Mouse (Mus musculus): ENCODE data around the gene Pik3cb. TPM values are rescaled to one million over a fixed set of nuclear protein-coding genes. Genes with fewer than 3 reads are reported as not detected.
A peak's percentile ranks its signal among the peaks of the same experiment; 100 is the strongest.

The Pik3cb gene
- total RNA-seq, 1 experiment, result 10.2 TPM

- H3K27ac ChIP-seq (ENCODE audit: insufficient read depth, low read depth, low read length, poor library complexity, severe bottlenecking), result peak overlapping the region; percentile 0; the same call in 1 of the 2 replicates
- no peak overlapping the region for H3K4me3 ChIP-seq (ENCODE audit: insufficient read depth in 1 of 2, low read depth in 1 of 2, low read length in 2 of 2, poor library complexity in 1 of 2, severe bottlenecking in 1 of 2)
- H3K9me3 ChIP-seq (ENCODE audit: control insufficient read depth, insufficient read depth, low read depth, low read length), result no peaks in the 10 kb centered on the region
- H3K9ac ChIP-seq (ENCODE audit: insufficient read depth, low read depth, low read length, poor library complexity, severe bottlenecking), result no peak overlapping the region
- no peak for DNase-seq (ENCODE audit: low read depth, low spot score)
- in situ Hi-C loops (cut with MboI; ENCODE audit: low sequenced_read_pairs in 2 of 2, unreplicated experiment in 2 of 2), result no loop called here
- peaks cover 11 to 17% of the 10 kb centered on the region in 2 experiments; a peak in 3 of 4 replicates for H3K4me1 ChIP-seq (ENCODE audit: control insufficient read depth in 2 of 2, insufficient read depth in 2 of 2, low read length in 2 of 2, poor library complexity in 1 of 2)
- H3K36me3 ChIP-seq (ENCODE audit: control insufficient read depth, insufficient read depth, low read length, poor library complexity, severe bottlenecking), result no peaks in the 10 kb centered on the region
- TF ChIP-seq ZC3H11A (IDR thresholded peaks at IDR 0.05; ENCODE audit: borderline replicate concordance, low read depth, low read length) (no peak), ZNF384 (IDR thresholded peaks at IDR 0.05; ENCODE audit: low read depth, low read length) (no peak), CHD2 (IDR thresholded peaks at IDR 0.05; ENCODE audit: low read depth, low read length) (no peak)
These were observed 9.3 kb downstream of the Pik3cb start for GRCm38 (mm10) chr9:99131119-99131518.

- TF ChIP-seq MAFK (IDR thresholded peaks at IDR 0.05; ENCODE audit: insufficient read depth, low read depth, low read length), result no peak
- TF ChIP-seq CHD2 (IDR thresholded peaks at IDR 0.05; ENCODE audit: low read depth, low read length), result no peak
- TF ChIP-seq ZC3H11A (IDR thresholded peaks at IDR 0.05; ENCODE audit: borderline replicate concordance, low read depth, low read length), result no peak
- in situ Hi-C loops (cut with MboI; ENCODE audit: low sequenced_read_pairs in 2 of 2, unreplicated experiment in 2 of 2), result no loop called here
- no peak overlapping the region for H3K9ac ChIP-seq (ENCODE audit: insufficient read depth, low read depth, low read length, poor library complexity, severe bottlenecking)
- no peak overlapping the region for H3K27ac ChIP-seq (ENCODE audit: insufficient read depth, low read depth, low read length, poor library complexity, severe bottlenecking)
- H3K9me3 ChIP-seq (ENCODE audit: control insufficient read depth, insufficient read depth, low read depth, low read length), result no peaks in the 10 kb centered on the region
- DNase-seq (ENCODE audit: low read depth, low spot score), result no peak
- no peak overlapping the region for H3K4me3 ChIP-seq (ENCODE audit: insufficient read depth in 1 of 2, low read depth in 1 of 2, low read length in 2 of 2, poor library complexity in 1 of 2, severe bottlenecking in 1 of 2)
- peaks cover 11 to 13% of the 10 kb centered on the region in 2 experiments; a peak in 3 of 4 replicates for H3K4me1 ChIP-seq (ENCODE audit: control insufficient read depth in 2 of 2, insufficient read depth in 2 of 2, low read length in 2 of 2, poor library complexity in 1 of 2)
- H3K36me3 ChIP-seq (ENCODE audit: control insufficient read depth, insufficient read depth, low read length, poor library complexity, severe bottlenecking), result no peaks in the 10 kb centered on the region
These were observed 12.8 kb downstream of the Pik3cb start for GRCm38 (mm10) chr9:99127578-99127977.

- TF ChIP-seq ZC3H11A (IDR thresholded peaks at IDR 0.05; ENCODE audit: borderline replicate concordance, low read depth, low read length) (no peak), ZNF384 (IDR thresholded peaks at IDR 0.05; ENCODE audit: low read depth, low read length) (no peak), CHD2 (IDR thresholded peaks at IDR 0.05; ENCODE audit: low read depth, low read length) (no peak), HCFC1 (IDR thresholded peaks at IDR 0.05; ENCODE audit: borderline replicate concordance, insufficient read depth, low read length) (no peak), MAFK (IDR thresholded peaks at IDR 0.05; ENCODE audit: insufficient read depth, low read depth, low read length) (no peak)
- in situ Hi-C loops (cut with MboI; ENCODE audit: low sequenced_read_pairs in 2 of 2, unreplicated experiment in 2 of 2), result no loop called here
- no peak for DNase-seq (ENCODE audit: low read depth, low spot score)
- no peaks in the 10 kb centered on the region for H3K36me3 ChIP-seq (ENCODE audit: control insufficient read depth, insufficient read depth, low read length, poor library complexity, severe bottlenecking)
- no peaks in the 10 kb centered on the region for H3K9me3 ChIP-seq (ENCODE audit: control insufficient read depth, insufficient read depth, low read depth, low read length)
- no peak overlapping the region for H3K27ac ChIP-seq (ENCODE audit: insufficient read depth, low read depth, low read length, poor library complexity, severe bottlenecking)
- H3K4me1 ChIP-seq (ENCODE audit: control insufficient read depth in 2 of 2, insufficient read depth in 2 of 2, low read length in 2 of 2, poor library complexity in 1 of 2), result no peaks in the 10 kb centered on the region
- H3K9ac ChIP-seq (ENCODE audit: insufficient read depth, low read depth, low read length, poor library complexity, severe bottlenecking), result no peak overlapping the region
- H3K4me3 ChIP-seq (ENCODE audit: insufficient read depth in 1 of 2, low read depth in 1 of 2, low read length in 2 of 2, poor library complexity in 1 of 2, severe bottlenecking in 1 of 2), result no peak overlapping the region
These were observed 17.7 kb downstream of the Pik3cb start for GRCm38 (mm10) chr9:99122749-99123148.

GRCm38 (mm10) chr9:99112409-99112808 is 28.0 kb downstream of the Pik3cb start:
- Histone ChIP-seq H3K36me3 (ENCODE audit: control insufficient read depth, insufficient read depth, low read length, poor library complexity, severe bottlenecking) (no peaks in the 10 kb centered on the region), H3K27ac (ENCODE audit: insufficient read depth, low read depth, low read length, poor library complexity, severe bottlenecking) (no peak overlapping the region), H3K4me3 (ENCODE audit: insufficient read depth in 1 of 2, low read depth in 1 of 2, low read length in 2 of 2, poor library complexity in 1 of 2, severe bottlenecking in 1 of 2) (no peak overlapping the region), H3K4me1 (ENCODE audit: control insufficient read depth in 2 of 2, insufficient read depth in 2 of 2, low read length in 2 of 2, poor library complexity in 1 of 2) (peaks cover 0 to 11% of the 10 kb centered on the region in 2 experiments; a peak in 1 of 4 replicates), H3K9me3 (ENCODE audit: control insufficient read depth, insufficient read depth, low read depth, low read length) (no peaks in the 10 kb centered on the region), H3K9ac (ENCODE audit: insufficient read depth, low read depth, low read length, poor library complexity, severe bottlenecking) (no peak overlapping the region)
- in situ Hi-C loops (cut with MboI; ENCODE audit: low sequenced_read_pairs in 2 of 2, unreplicated experiment in 2 of 2), result no loop called here
- TF ChIP-seq HCFC1 (IDR thresholded peaks at IDR 0.05; ENCODE audit: borderline replicate concordance, insufficient read depth, low read length) (no peak), MAFK (IDR thresholded peaks at IDR 0.05; ENCODE audit: insufficient read depth, low read depth, low read length) (no peak), ZNF384 (IDR thresholded peaks at IDR 0.05; ENCODE audit: low read depth, low read length) (no peak), CHD2 (IDR thresholded peaks at IDR 0.05; ENCODE audit: low read depth, low read length) (no peak), ZC3H11A (IDR thresholded peaks at IDR 0.05; ENCODE audit: borderline replicate concordance, low read depth, low read length) (no peak)
- no peak for DNase-seq (ENCODE audit: low read depth, low spot score)

GRCm38 (mm10) chr9:99111085-99111484 is 29.3 kb downstream of the Pik3cb start:
- DNase-seq (ENCODE audit: low read depth, low spot score), result no peak
- Histone ChIP-seq H3K27ac (ENCODE audit: insufficient read depth, low read depth, low read length, poor library complexity, severe bottlenecking) (no peak overlapping the region), H3K4me1 (ENCODE audit: control insufficient read depth in 2 of 2, insufficient read depth in 2 of 2, low read length in 2 of 2, poor library complexity in 1 of 2) (peaks cover 0 to 11% of the 10 kb centered on the region in 2 experiments; a peak in 1 of 4 replicates), H3K4me3 (ENCODE audit: insufficient read depth in 1 of 2, low read depth in 1 of 2, low read length in 2 of 2, poor library complexity in 1 of 2, severe bottlenecking in 1 of 2) (no peak overlapping the region), H3K9ac (ENCODE audit: insufficient read depth, low read depth, low read length, poor library complexity, severe bottlenecking) (no peak overlapping the region), H3K9me3 (ENCODE audit: control insufficient read depth, insufficient read depth, low read depth, low read length) (no peaks in the 10 kb centered on the region), H3K36me3 (ENCODE audit: control insufficient read depth, insufficient read depth, low read length, poor library complexity, severe bottlenecking) (peaks cover 2% of the 10 kb centered on the region; the same call in 1 of the 2 replicates)
- in situ Hi-C loops (cut with MboI; ENCODE audit: low sequenced_read_pairs in 2 of 2, unreplicated experiment in 2 of 2), result no loop called here
- TF ChIP-seq HCFC1 (IDR thresholded peaks at IDR 0.05; ENCODE audit: borderline replicate concordance, insufficient read depth, low read length), result no peak

All from ES-E14 (cell line).